ENCODE assay signal across 10 mouse cellular contexts in the genomic region with DNA sequence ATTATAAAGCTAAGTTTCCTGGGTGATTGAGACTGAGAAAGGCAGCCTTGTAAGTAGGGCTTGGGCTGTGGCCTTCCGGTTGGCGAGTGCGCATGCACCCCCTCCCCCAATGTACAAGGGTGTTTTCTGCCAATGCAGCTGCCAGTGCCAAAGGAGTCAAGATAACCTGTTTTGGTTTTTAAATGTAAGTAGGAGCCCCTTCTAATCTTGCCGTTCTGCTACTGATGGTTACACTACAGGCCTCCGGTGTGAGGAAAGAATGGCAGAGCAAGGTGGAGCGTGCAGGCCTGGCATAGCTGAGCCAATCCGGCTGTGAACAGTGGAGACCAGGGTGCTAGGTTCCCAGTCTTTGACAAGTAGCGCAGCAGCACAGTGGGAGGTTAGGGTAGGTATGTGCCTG. TPM values are rescaled to one million over a fixed set of nuclear protein-coding genes. Genes with fewer than 3 reads are reported as not detected.
DNase-seq lines count a peak whose midpoint lies in the region; ATAC-seq and TF ChIP-seq lines count a peak whose summit lies in the region.
"Had no signal": no experiment of that assay in that cellular context is flagged by ENCODE, and none has a peak within 500 bp of the region (broad histone marks: within the 10 kb centered on the region; RNA-seq: fewer than 3 reads in every experiment).

No protein-coding gene starts in this region.

- H3K9me3 ChIP-seq in embryonic facial prominence, embryonic 15.5 days (replicated peaks): no peaks in the 10 kb centered on the region
- H3K9me3 ChIP-seq in midbrain, embryonic 15.5 days: no peaks in the 10 kb centered on the region
- H3K9me3 ChIP-seq in heart, embryonic 10.5 days: no peaks in the 10 kb centered on the region
- H3K9me3 ChIP-seq in liver, postnatal 0 days (ENCODE audit: low read length): no peaks in the 10 kb centered on the region

- H3K36me3 ChIP-seq in embryonic facial prominence, embryonic 15.5 days: no peaks in the 10 kb centered on the region
- H3K36me3 ChIP-seq in midbrain, embryonic 15.5 days (replicated peaks): 0 out of 2 replicates have a peak, but pooled peaks cover 4% of the 10 kb centered on the region
- no peaks in the 10 kb centered on the region for H3K36me3 ChIP-seq in heart, embryonic 10.5 days
- no peaks in the 10 kb centered on the region for H3K36me3 ChIP-seq in liver, postnatal 0 days (replicated peaks; ENCODE audit: insufficient read depth, low read length)

- peak; percentile 74 to 76 for DNase-seq in cerebellum, adult 2 months
- DNase-seq in layer of hippocampus, adult 18-20 months (ENCODE audit: low spot score in 2 of 2): peak; percentile 46 to 72
- no peak for DNase-seq in adrenal gland, adult 18-20 months (ENCODE audit: low spot score in 2 of 2)
- DNase-seq in heart, embryonic 10.5 days (ENCODE audit: low spot score): no peak
- DNase-seq in heart, adult 8-10 months (ENCODE audit: low spot score): no peak
- no peak for DNase-seq in liver, postnatal 0 days
- DNase-seq: lung, postnatal 10 days had no signal

- peaks cover 11% of the 10 kb centered on the region for H3K4me1 ChIP-seq in cerebellum, adult 2 months (ENCODE audit: control insufficient read depth, insufficient read depth, low read length)
- peaks cover 23% of the 10 kb centered on the region for H3K4me1 ChIP-seq in embryonic facial prominence, embryonic 15.5 days
- H3K4me1 ChIP-seq in midbrain, embryonic 15.5 days: peaks cover 47% of the 10 kb centered on the region
- peaks cover 19% of the 10 kb centered on the region for H3K4me1 ChIP-seq in heart, embryonic 10.5 days
- no peaks in the 10 kb centered on the region for H3K4me1 ChIP-seq in liver, postnatal 0 days (ENCODE audit: insufficient read depth)

- WGBS in cerebellum, adult 2 months: 7% methylated on average over 8 of the region's 8 CpGs
- 80% methylated on average over 8 of the region's 8 CpGs for WGBS in embryonic facial prominence, embryonic 15.5 days
- 47% methylated on average over 8 of the region's 8 CpGs for WGBS in midbrain, embryonic 15.5 days
- WGBS in heart, embryonic 10.5 days: 77% methylated on average over 8 of the region's 8 CpGs
- 76% methylated on average over 8 of the region's 8 CpGs for WGBS in liver, postnatal 0 days (ENCODE audit: insufficient replicate concordance)

- ATAC-seq in embryonic facial prominence, embryonic 15.5 days (ENCODE audit: insufficient number of reproducible peaks, low FRiP score, low TSS enrichment, low read depth): no peak
- no peak for ATAC-seq in midbrain, embryonic 15.5 days (replicated peaks)
- ATAC-seq in liver, postnatal 0 days: no peak

- no peak overlapping the region for H3K9ac ChIP-seq in embryonic facial prominence, embryonic 15.5 days
- peak overlapping the region; percentile 92 for H3K9ac ChIP-seq in midbrain, embryonic 15.5 days
- H3K9ac ChIP-seq in liver, postnatal 0 days (replicated peaks): no peak overlapping the region

- peak; percentile 29; the same call in 1 of the 2 replicates for TF ChIP-seq POLR2A in cerebellum, adult 2 months (IDR thresholded peaks at IDR 0.05; ENCODE audit: borderline replicate concordance, insufficient read depth, low read length)

- H3K27ac ChIP-seq in cerebellum, adult 2 months (ENCODE audit: insufficient read depth, low read length): peak overlapping the region; percentile 59
- H3K27ac ChIP-seq in embryonic facial prominence, embryonic 15.5 days (replicated peaks): no peak overlapping the region
- H3K27ac ChIP-seq in midbrain, embryonic 15.5 days: peak overlapping the region; percentile 64
- H3K27ac ChIP-seq in heart, embryonic 10.5 days: no peak overlapping the region
- no peak overlapping the region for H3K27ac ChIP-seq in liver, postnatal 0 days (ENCODE audit: low read depth)

- no peak for TF ChIP-seq EP300 in liver, postnatal 0 days (IDR thresholded peaks at IDR 0.05; ENCODE audit: low read depth)

- no peak for TF ChIP-seq CTCF in cerebellum, adult 2 months (IDR thresholded peaks at IDR 0.05; ENCODE audit: borderline replicate concordance, insufficient read depth, low read depth, low read length)
- no peak for TF ChIP-seq CTCF in liver, postnatal 0 days (IDR thresholded peaks at IDR 0.05; ENCODE audit: low read depth)

- H3K4me3 ChIP-seq in cerebellum, adult 2 months (replicated peaks; ENCODE audit: insufficient read depth, low read depth, low read length): peak overlapping the region; percentile 94
- H3K4me3 ChIP-seq in embryonic facial prominence, embryonic 15.5 days (replicated peaks): peak overlapping the region; percentile 52
- H3K4me3 ChIP-seq in midbrain, embryonic 15.5 days: peak overlapping the region; percentile 93
- H3K4me3 ChIP-seq in heart, embryonic 10.5 days: no peak overlapping the region
- H3K4me3 ChIP-seq in liver, postnatal 0 days (ENCODE audit: low read depth, low read length): no peak overlapping the region

- no peaks in the 10 kb centered on the region for H3K27me3 ChIP-seq in cerebellum, adult 2 months (ENCODE audit: control insufficient read depth, insufficient read depth, low read length)
- H3K27me3 ChIP-seq in embryonic facial prominence, embryonic 15.5 days: peaks cover 56% of the 10 kb centered on the region
- no peaks in the 10 kb centered on the region; the same call in 1 of the 2 replicates for H3K27me3 ChIP-seq in midbrain, embryonic 15.5 days (replicated peaks)
- H3K27me3 ChIP-seq in heart, embryonic 10.5 days (ENCODE audit: insufficient read depth, poor library complexity, severe bottlenecking): peaks cover 58% of the 10 kb centered on the region
- peaks cover 46% of the 10 kb centered on the region for H3K27me3 ChIP-seq in liver, postnatal 0 days (ENCODE audit: insufficient read depth, low read length)

- peak overlapping the region; percentile 25 for H3K4me2 ChIP-seq in embryonic facial prominence, embryonic 15.5 days (replicated peaks)
- H3K4me2 ChIP-seq in midbrain, embryonic 15.5 days: peak overlapping the region; percentile 82
- H3K4me2 ChIP-seq in liver, postnatal 0 days (ENCODE audit: low read depth, low read length): no peak overlapping the region

RNA-seq across cellular contexts. Expression of a gene that starts 3.6 kb away (rescaled TPM):
- 136 and 139 TPM in 2 replicates for polyA plus RNA-seq in cerebellum, adult 2 months (2012; rRNA removed)
- 40.9 and 43.8 TPM in 2 replicates for polyA plus RNA-seq in embryonic facial prominence, embryonic 15.5 days (2015; fragmentation: Nextera tagmentation; extraction: Ambion mirVana)
- 100 to 1,000 TPM; 333 to 338 TPM for total RNA-seq in layer of hippocampus, adult 18-20 months (2021)
- polyA plus RNA-seq in midbrain, embryonic 15.5 days (2015; fragmentation: Nextera tagmentation; extraction: Ambion mirVana): 121 and 126 TPM in 2 replicates
- total RNA-seq in adrenal gland, adult 18-20 months (2021): 10 to 100 TPM; 26.2 to 56.1 TPM
- 1.4 and 5.6 TPM in 2 replicates for polyA plus RNA-seq in heart, embryonic 10.5 days (2016; fragmentation: Nextera tagmentation; extraction: Ambion mirVana)
- total RNA-seq in heart, adult 8-10 months (2022): 1 to 10 TPM in 2 of 4 experiments, under 1 TPM in 2; 0.65 to 1.5 (median 1.1) TPM
- polyA plus RNA-seq in liver, postnatal 0 days (2015; fragmentation: Nextera tagmentation; extraction: Ambion mirVana): 0.11 and 0.21 TPM in 2 replicates
- total RNA-seq: hematopoietic stem cell, adult 5-6 weeks had no signal

Comparison
In these comparisons a context has a peak if more than half of its experiments do, and no peak if none do; other contexts are left out.
1. DNase-seq: peak in cerebellum, adult 2 months (2 of 2) and layer of hippocampus, adult 18-20 months (2 of 2); none in adrenal gland, adult 18-20 months (0 of 2), heart, embryonic 10.5 days (single experiment), heart, adult 8-10 months (single experiment) and liver, postnatal 0 days (single experiment).
2. H3K27ac ChIP-seq: peak in cerebellum, adult 2 months (single experiment) and midbrain, embryonic 15.5 days (single experiment); none in embryonic facial prominence, embryonic 15.5 days (single experiment), heart, embryonic 10.5 days (single experiment) and liver, postnatal 0 days (single experiment).
3. H3K4me3 ChIP-seq: peak in cerebellum, adult 2 months (single experiment), embryonic facial prominence, embryonic 15.5 days (single experiment) and midbrain, embryonic 15.5 days (single experiment); none in heart, embryonic 10.5 days (single experiment) and liver, postnatal 0 days (single experiment).